Mouse (Mus musculus) olfactory bulb, adult 2 months (tissue): Measurements from ENCODE around the gene Tnfrsf21.

Source experiments
- CTCF ChIP-seq: fragments of 200-500 bp; IDR thresholded peaks from 2 replicates; pipeline ENCODE4 v1.5.1; 2012; ENCODE audit warnings: low read depth, mild to moderate bottlenecking, low read length, moderate library complexity; ENCODE audit not compliant: insufficient read depth
- POLR2A ChIP-seq: fragments of 200-500 bp; IDR thresholded peaks from 2 replicates; pipeline ENCODE4 v1.6.1; 2012; ENCODE audit warnings: mild to moderate bottlenecking, low read depth, low read length, moderate library complexity; ENCODE audit not compliant: insufficient read depth

DNA sequence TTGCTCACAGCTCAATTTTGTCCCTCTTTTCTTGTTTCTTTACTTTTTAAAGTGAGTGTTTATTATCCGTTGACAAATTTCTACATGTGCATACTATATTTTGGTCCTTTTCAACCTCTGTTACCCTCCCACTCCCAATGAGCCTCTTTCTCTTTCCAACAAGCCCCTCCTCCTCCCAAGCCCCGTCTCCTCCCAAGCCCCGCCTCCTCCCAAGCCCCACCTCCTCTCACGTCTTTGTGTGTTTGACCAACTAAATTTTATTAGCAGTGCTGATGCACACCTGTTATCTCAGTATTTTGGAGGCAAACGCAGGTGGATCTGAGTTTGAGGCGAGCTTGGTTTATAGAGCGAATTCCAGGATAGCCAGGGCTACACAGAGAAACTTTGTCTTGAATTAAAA is 38.6 kb upstream of the Tnfrsf21 start:
- TF ChIP-seq CTCF: no peak
- TF ChIP-seq POLR2A: no peak
